Mouse (Mus musculus) hindbrain, embryonic 11.5 days (tissue): Measurements from ENCODE around the gene Myl6b. TPM values are rescaled to one million over a fixed set of nuclear protein-coding genes. Genes with fewer than 3 reads are reported as not detected.

Experiments
- ATAC-seq: fragments of 200-750 bp; cut with Nextera tagmentation; 2 replicates; pipeline ENCODE4 v1.8.0; 2017; ENCODE audit warnings: mild to moderate bottlenecking, moderate TSS enrichment, moderate library complexity; ENCODE audit not compliant: low FRiP score
- DNase-seq: peaks from one replicate; pipeline ENCODE4 v3.0.0-alpha.2; 2015; ENCODE audit warnings: low spot score
- H3K27ac ChIP-seq: fragments of 300-500 bp; sonication (generic); 2 replicates; pipeline ENCODE4 v1.5.1; 2014; ENCODE audit warnings: mild to moderate bottlenecking, low read depth, low read length
- H3K27me3 ChIP-seq: fragments of 300-500 bp; sonication (generic); 2 replicates; pipeline ENCODE4 v1.6.1; 2014; ENCODE audit warnings: mild to moderate bottlenecking, low read length, moderate library complexity, mixed read lengths; ENCODE audit not compliant: control insufficient read depth, insufficient read depth
- H3K36me3 ChIP-seq: fragments of 300-500 bp; sonication (generic); 2 replicates; pipeline ENCODE4 v1.6.1; 2014; ENCODE audit warnings: mild to moderate bottlenecking, low read length, moderate library complexity, mixed read lengths; ENCODE audit not compliant: control insufficient read depth, insufficient read depth
- H3K4me1 ChIP-seq: fragments of 300-500 bp; sonication (generic); replicated peaks from 2 replicates; pipeline ENCODE4 v1.6.1; 2014; ENCODE audit warnings: low read length, mixed read lengths; ENCODE audit not compliant: control insufficient read depth, insufficient read depth
- H3K4me2 ChIP-seq: fragments of 300-500 bp; sonication (generic); replicated peaks from 2 replicates; pipeline ENCODE4 v1.6.1; 2014; ENCODE audit warnings: mild to moderate bottlenecking, low read depth, low read length
- H3K4me3 ChIP-seq: fragments of 300-500 bp; sonication (generic); 2 replicates; pipeline ENCODE4 v1.5.1; 2014; ENCODE audit warnings: low read depth, low read length
- H3K9ac ChIP-seq: fragments of 300-500 bp; sonication (generic); 2 replicates; pipeline ENCODE4 v1.6.1; 2014; ENCODE audit warnings: low read depth, low read length
- H3K9me3 ChIP-seq: fragments of 300-500 bp; sonication (generic); 2 replicates; pipeline ENCODE4 v1.6.1; 2016; ENCODE audit warnings: low read length; ENCODE audit not compliant: control insufficient read depth
- WGBS: fragments of 180-500 bp; shearing (Covaris S2); extraction: QIAGEN DNeasy Blood & Tissue Kit; methylation state at CpG from one replicate; pipeline ENCODE4 v1.1.7; 2014; 5-methylcytosine and 5-hydroxymethylcytosine counted together
- polyA plus RNA-seq: library from polyadenylated mRNA; unstranded; fragments of >200 nt; fragmentation: Nextera tagmentation; extraction: Ambion mirVana; gene quantifications from 2 replicates; pipeline ENCODE4 v1.2.1, GENCODE M21; 2014

Gene Myl6b
- polyA plus RNA-seq, 1 experiment from 2014 or later, result 4.2 TPM

DNA sequence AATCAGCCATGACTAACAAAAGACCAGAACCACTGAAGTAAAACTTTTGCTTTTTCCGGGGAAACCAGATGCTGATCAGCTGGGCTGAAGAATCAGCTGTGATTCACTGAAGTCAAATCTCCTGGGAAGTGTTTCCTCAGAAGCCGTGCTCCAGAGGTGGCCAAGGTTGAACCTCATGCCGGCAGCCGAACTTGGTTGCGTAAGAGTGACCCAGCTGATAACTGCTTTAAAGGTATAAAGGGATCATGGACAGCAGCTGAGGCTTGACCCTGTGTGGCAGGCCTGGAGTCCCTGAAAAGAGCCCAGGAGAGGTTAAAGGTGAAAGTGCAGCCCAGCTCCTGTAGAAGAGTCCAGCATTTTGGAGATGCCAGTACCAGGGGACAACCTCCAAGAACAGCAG is 3.9 kb upstream of the Myl6b start:
- Histone ChIP-seq H3K9me3 (no peaks in the 10 kb centered on the region), H3K4me1 (0 out of 2 replicates have a peak, but pooled peaks cover 3% of the 10 kb centered on the region), H3K27ac (no peak overlapping the region), H3K36me3 (no peaks in the 10 kb centered on the region), H3K4me3 (no peak overlapping the region), H3K4me2 (no peak overlapping the region), H3K27me3 (no peaks in the 10 kb centered on the region), H3K9ac (no peak overlapping the region)
- DNase-seq (no peak), ATAC-seq (no peak)
- 85% methylated on average over 5 of the region's 5 CpGs for WGBS

DNA sequence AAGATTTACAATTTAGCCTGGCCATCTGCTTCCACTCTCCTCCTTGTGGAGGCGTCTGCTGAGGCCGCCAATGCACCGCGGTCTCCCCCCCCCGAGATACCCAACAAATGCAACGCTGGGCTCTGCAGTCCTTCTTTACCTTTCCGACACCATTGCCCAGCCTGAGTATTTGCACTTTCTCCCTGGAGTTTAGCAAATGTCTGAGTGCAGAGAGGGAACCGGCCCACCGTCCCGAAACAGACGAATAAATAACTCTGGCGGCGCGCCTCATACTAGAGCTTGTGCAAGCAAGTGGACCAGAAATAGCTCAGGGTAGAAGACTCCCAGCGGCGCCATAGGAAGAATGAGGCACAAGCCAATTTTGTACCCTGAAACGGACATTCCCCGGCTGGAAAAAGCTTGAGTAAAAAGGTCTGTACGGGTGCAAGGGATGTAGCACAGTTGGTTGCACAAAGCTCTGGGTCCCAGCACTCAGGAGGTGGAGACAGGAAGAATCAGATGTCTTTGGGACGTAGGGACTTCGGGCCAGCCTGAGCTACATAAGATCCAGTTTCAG is 709 bp upstream of the Myl6b start:
- no peaks in the 10 kb centered on the region; the same call in 1 of the 2 replicates for H3K36me3 ChIP-seq
- H3K27ac ChIP-seq, result peak overlapping the region; percentile 70
- peak overlapping the region; percentile 52 for H3K4me3 ChIP-seq
- WGBS, result 3% methylated on average over 21 of the region's 21 CpGs
- peak overlapping the region; percentile 61 for H3K9ac ChIP-seq
- no peaks in the 10 kb centered on the region; the same call in 1 of the 2 replicates for H3K27me3 ChIP-seq
- ATAC-seq (peak; percentile 43), DNase-seq (peak; percentile 65)
- peaks cover 9% of the 10 kb centered on the region for H3K4me1 ChIP-seq
- H3K9me3 ChIP-seq, result no peaks in the 10 kb centered on the region
- H3K4me2 ChIP-seq, result peak overlapping the region; percentile 69

DNA sequence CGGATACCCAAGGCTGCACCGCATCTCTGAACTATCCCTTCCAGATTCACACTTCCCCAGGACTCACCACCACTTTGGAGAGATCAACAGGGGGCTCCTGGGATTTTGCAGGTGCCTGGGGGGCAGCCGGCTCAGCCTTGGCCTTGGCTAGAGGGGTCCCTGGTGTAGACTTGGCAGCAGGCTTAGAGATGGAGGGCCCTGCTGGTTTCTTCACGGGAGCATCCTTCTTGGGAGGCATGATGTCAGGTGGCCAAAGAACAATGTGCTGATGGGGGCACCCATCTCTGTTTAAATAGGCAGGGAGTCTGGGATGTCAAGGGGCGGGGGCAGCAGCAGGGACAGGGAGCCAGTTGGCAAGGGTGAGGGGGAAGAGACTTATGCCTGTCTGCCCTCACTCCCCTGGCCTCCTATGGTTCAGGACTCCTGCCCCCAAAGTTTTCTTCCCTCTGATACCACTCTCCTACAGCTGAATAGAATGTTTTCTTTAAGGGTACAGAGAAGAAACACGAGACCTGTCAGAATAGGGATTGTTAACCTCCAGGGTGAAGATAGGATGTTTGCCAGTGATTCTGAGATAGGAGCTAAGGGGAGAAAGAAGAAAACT is 1.2 kb downstream of the Myl6b start:
- H3K9ac ChIP-seq, result no peak overlapping the region
- H3K9me3 ChIP-seq, result no peaks in the 10 kb centered on the region
- ATAC-seq (no peak), DNase-seq (no peak)
- no peak overlapping the region for H3K4me2 ChIP-seq
- H3K4me3 ChIP-seq, result no peak overlapping the region
- no peaks in the 10 kb centered on the region; the same call in 1 of the 2 replicates for H3K36me3 ChIP-seq
- no peaks in the 10 kb centered on the region; the same call in 1 of the 2 replicates for H3K27me3 ChIP-seq
- no peak overlapping the region for H3K27ac ChIP-seq
- WGBS, result 43% methylated on average over 6 of the region's 6 CpGs
- H3K4me1 ChIP-seq, result peaks cover 9% of the 10 kb centered on the region

DNA sequence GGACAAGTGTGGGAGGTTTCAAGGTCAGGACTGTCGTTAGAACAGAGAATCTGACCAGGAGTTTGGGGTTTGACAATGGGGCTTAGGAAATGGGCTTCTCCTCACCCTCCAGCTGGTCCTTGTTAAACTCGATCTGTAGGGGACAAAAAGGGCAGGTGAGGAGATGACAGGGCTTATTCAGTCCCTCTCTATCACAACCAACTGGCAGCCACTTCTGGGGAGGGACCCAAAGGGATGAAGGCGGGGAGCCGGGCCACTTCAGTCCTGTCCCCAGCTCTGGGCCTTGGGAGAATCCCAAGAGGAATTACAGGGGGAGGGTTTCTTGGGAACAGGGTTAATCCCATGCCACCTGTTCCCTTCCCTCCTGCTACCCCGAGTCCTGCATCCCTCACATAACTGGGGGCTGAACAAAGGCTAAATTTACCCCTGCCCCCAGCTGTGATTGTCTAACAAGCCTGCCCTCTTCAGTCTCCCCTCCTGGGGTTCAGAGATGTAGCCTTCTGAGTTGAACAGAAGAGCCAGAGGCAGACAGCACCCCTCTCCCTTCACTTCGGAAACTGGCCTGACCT is 1.9 kb downstream of the Myl6b start:
- Histone ChIP-seq H3K36me3 (no peaks in the 10 kb centered on the region; the same call in 1 of the 2 replicates), H3K9me3 (no peaks in the 10 kb centered on the region), H3K27ac (no peak overlapping the region), H3K4me2 (no peak overlapping the region; the same call in 1 of the 2 replicates), H3K9ac (no peak overlapping the region), H3K27me3 (no peaks in the 10 kb centered on the region; the same call in 1 of the 2 replicates), H3K4me3 (no peak overlapping the region), H3K4me1 (peaks cover 11% of the 10 kb centered on the region)
- DNase-seq, result no peak
- ATAC-seq, result no peak
- WGBS, result 33% methylated on average over 6 of the region's 6 CpGs

DNA sequence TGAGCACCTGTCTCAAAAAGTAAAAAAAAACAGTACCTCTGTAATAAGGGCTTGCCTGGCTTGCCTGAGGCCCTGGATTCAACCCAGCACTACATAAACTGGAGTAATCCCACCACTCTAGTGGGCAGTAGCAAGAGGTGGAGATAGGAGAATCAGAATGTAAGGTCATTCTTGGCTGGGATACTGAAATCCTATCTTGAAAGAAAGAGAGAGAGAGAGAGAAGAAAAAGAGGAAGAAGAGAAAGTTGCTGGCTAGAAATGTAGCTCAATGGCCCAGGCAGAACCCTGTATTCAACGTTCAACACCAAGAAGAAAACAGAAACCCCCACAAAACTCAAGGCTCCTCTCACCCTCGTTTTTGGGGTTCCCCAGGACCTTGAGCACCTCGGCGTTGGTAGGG is 2.6 kb downstream of the Myl6b start:
- peaks cover 11% of the 10 kb centered on the region for H3K4me1 ChIP-seq
- H3K9me3 ChIP-seq, result no peaks in the 10 kb centered on the region
- DNase-seq, result no peak
- no peak for ATAC-seq
- H3K36me3 ChIP-seq, result no peaks in the 10 kb centered on the region; the same call in 1 of the 2 replicates
- WGBS, result 81% methylated on average over 4 of the region's 4 CpGs
- H3K4me3 ChIP-seq, result no peak overlapping the region
- no peaks in the 10 kb centered on the region; the same call in 1 of the 2 replicates for H3K27me3 ChIP-seq
- no peak overlapping the region for H3K27ac ChIP-seq
- H3K4me2 ChIP-seq, result no peak overlapping the region; the same call in 1 of the 2 replicates
- H3K9ac ChIP-seq, result no peak overlapping the region

DNA sequence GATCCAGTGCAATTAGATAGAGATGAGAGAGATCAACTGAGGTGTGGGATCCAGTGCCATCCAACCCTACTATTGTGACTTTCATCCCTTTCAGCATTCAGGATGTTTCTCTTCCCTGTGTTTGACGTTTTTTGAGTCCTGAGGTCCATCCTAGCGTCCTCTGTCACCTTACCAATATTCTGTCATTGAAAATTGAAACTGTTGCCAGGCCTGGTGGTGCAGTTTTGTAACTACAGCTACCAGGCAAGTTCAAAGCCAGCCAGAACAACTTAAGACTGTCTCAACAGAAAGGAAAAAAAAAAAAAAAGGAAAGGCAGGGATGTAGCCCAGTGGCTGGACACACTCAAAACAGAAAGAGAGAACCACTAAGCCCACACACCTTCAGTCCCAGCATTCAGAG is 3.2 kb downstream of the Myl6b start:
- Histone ChIP-seq H3K36me3 (no peaks in the 10 kb centered on the region; the same call in 1 of the 2 replicates), H3K9ac (no peak overlapping the region), H3K27ac (no peak overlapping the region), H3K4me1 (peaks cover 11% of the 10 kb centered on the region), H3K27me3 (no peaks in the 10 kb centered on the region; the same call in 1 of the 2 replicates), H3K4me3 (no peak overlapping the region), H3K4me2 (no peak overlapping the region), H3K9me3 (no peaks in the 10 kb centered on the region)
- WGBS, result 82% methylated on average over 2 of the region's 2 CpGs
- no peak for ATAC-seq
- no peak for DNase-seq

DNA sequence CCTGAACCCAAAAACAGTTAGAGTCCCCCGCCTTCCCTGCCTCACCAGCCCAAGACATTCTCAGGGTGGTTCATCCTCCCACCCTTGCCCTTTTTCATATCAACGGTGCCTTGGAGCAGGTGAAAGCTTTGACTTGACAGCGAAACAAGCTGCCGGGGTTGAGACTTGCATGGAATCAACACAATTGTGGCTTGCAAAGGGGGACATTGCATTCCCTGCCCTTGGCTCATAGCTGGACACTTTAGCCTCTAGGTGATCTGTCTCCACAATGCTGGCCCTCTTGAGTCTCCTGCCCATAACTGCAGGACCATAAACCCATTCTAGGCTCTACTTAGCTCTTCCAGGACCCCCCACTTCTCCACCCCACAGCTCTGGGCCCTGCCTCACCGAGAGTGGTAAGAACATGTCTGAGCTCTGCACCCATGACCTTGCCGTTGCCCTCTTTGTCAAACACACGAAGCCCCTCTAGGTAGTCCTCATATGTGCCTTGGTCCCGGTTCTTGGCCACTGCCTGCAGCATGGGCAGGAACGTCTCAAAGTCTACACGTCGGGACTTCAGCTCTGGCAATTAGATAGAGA is 3.7 kb downstream of the Myl6b start:
- ATAC-seq (no peak), DNase-seq (no peak)
- peak overlapping the region; percentile 76 for H3K4me3 ChIP-seq
- H3K36me3 ChIP-seq, result peaks cover under 1% of the 10 kb centered on the region; the same call in 1 of the 2 replicates
- H3K9ac ChIP-seq, result peak overlapping the region; percentile 68
- H3K4me1 ChIP-seq, result peaks cover 15% of the 10 kb centered on the region
- WGBS, result 64% methylated on average over 11 of the region's 11 CpGs
- H3K4me2 ChIP-seq, result peak overlapping the region; percentile 58
- H3K27me3 ChIP-seq, result no peaks in the 10 kb centered on the region; the same call in 1 of the 2 replicates
- H3K9me3 ChIP-seq, result no peaks in the 10 kb centered on the region
- peak overlapping the region; percentile 54; the same call in 1 of the 2 replicates for H3K27ac ChIP-seq

DNA sequence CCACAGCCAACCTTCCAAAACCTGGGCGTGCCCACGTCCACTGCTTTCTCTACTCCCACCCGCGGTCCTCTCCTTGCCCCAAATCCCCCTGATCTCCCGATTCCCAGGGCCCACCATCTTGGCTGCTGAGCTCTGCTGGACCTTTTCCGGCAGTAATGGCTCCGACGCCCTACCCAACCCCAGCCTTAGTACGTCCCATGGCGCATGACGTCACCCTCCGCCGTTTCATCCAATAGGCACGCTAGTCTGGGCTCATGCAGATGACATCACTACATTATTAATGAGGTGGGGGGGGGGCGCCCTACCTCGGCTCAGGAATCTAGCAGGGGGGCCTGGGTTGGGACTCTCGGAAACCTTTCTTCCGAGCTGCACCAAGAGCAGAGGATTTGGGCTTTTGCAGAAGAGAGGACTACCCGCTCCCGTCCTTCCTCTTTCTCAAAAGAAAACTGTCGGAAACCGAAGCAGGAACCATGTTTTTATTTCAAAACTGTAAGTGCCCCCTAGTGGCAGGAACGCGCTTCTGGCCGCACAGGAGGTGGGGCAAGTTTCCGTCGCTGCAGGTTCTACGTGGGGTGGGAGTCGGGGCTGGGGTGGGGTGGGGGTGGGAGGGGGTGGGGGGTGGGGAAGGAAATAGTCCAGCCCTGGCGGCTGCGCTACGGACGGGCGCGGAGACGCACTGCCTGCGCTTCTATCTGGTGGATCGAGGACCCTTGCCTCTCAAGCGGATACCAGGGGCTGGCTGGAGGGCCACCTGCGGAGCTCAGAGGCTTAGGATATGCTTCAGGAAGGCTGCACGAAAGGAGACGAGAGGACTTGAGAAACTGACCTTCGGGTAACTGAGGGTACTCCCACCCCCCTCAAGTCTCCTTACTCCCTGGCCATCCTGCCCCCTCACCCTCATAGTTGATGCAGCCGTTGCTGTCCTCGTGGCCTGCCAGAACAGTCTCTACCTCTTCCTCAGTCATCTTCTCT is 4.5 kb downstream of the Myl6b start, which contains the start of gene Myl6:
Myl6 (minus strand) TSS at position 451 of the 972 bp plus-strand sequence.
- no peaks in the 10 kb centered on the region; the same call in 1 of the 2 replicates for H3K27me3 ChIP-seq
- H3K4me1 ChIP-seq, result peaks cover 11% of the 10 kb centered on the region
- peak within 1 kb of the TSS; percentile 75 for H3K4me2 ChIP-seq
- peak within 1 kb of the TSS; percentile 76 for H3K4me3 ChIP-seq
- WGBS, result under 1% methylated on average over 45 of the region's 45 CpGs
- peak within 1 kb of the TSS; percentile 80 for H3K27ac ChIP-seq
- peak; percentile 99 for DNase-seq
- ATAC-seq, result peak; percentile 94
- H3K9me3 ChIP-seq, result no peaks in the 10 kb centered on the region
- H3K9ac ChIP-seq, result peak within 1 kb of the TSS; percentile 74
- peaks cover 4% of the 10 kb centered on the region; the same call in 1 of the 2 replicates for H3K36me3 ChIP-seq
